Mouse (Mus musculus) kidney, adult 2 months (tissue): Measurements from ENCODE around the gene Ctnna2.

ENCODE experiments used
- CTCF ChIP-seq: fragments of 200-500 bp; conservative IDR thresholded peaks from 2 replicates; pipeline ENCODE4 v1.5.1; 2011; ENCODE audit warnings: low read depth, mild to moderate bottlenecking, control low read depth, low read length, moderate library complexity, mixed read lengths; ENCODE audit not compliant: insufficient read depth, insufficient read length
- POLR2A ChIP-seq: fragments of 200-500 bp; IDR thresholded peaks from one replicate; pipeline ENCODE4 v1.6.1; 2011; ENCODE audit warnings: low read depth, low read length, control low read depth

DNA sequence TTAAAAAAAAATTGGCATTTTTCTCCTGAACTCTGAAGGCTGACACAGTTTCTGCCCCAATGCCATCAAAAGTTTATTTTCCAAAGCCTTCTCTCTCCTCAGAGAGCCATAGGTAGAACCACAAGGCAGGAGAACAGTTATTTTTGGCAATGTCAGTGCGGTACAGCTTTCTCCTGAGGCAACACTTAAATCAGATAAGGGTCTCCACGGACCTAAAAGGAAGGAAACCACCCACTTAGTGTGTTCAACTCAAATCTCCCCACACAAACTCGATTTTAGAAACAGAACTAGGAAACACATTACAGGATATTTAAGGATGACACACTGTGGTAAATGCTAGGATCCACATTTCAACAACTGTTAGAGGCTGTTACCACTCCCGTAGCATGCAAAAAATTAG, 803.7 kb downstream of the Ctnna2 start:
- TF ChIP-seq CTCF (no peak), POLR2A (no peak)
